Mouse (Mus musculus): ENCODE data around the gene Gid8.

GRCm38 (mm10) chr2:180703175-180703574 is 6.7 kb upstream of the Gid8 start:
- no peak for TF ChIP-seq CTCF (IDR thresholded peaks at IDR 0.05; ENCODE audit: low read depth, low read length)
- TF ChIP-seq POLR2A (IDR thresholded peaks at IDR 0.05; ENCODE audit: borderline replicate concordance, low read depth, low read length) = no peak
